Mouse (Mus musculus) liver, embryonic 15.5 days (tissue): ENCODE data around the gene Vps26a. TPM values are rescaled to one million over a fixed set of nuclear protein-coding genes. Genes with fewer than 3 reads are reported as not detected.

Experiments used
- ATAC-seq: fragments of 200-750 bp; cut with Nextera tagmentation; 2 replicates; pipeline ENCODE4 v1.8.0; 2017; ENCODE audit warnings: moderate number of reproducible peaks, mild to moderate bottlenecking, moderate library complexity; ENCODE audit not compliant: insufficient read depth
- H3K27ac ChIP-seq: fragments of 300-500 bp; sonication (generic); replicated peaks from 2 replicates; pipeline ENCODE4 v1.5.1; 2015; ENCODE audit warnings: mild to moderate bottlenecking, inconsistent platforms
- H3K27me3 ChIP-seq: fragments of 300-500 bp; sonication (generic); 2 replicates; pipeline ENCODE4 v1.6.1; 2015; ENCODE audit warnings: mild to moderate bottlenecking, inconsistent platforms
- H3K36me3 ChIP-seq: fragments of 300-500 bp; sonication (generic); replicated peaks from 2 replicates; pipeline ENCODE4 v1.6.1; 2015; ENCODE audit warnings: moderate library complexity, mild to moderate bottlenecking, inconsistent platforms
- H3K4me1 ChIP-seq: fragments of 300-500 bp; sonication (generic); replicated peaks from 2 replicates; pipeline ENCODE4 v1.6.1; 2015; ENCODE audit warnings: inconsistent platforms
- H3K4me2 ChIP-seq: fragments of 300-500 bp; sonication (generic); 2 replicates; pipeline ENCODE4 v1.6.1; 2015; ENCODE audit warnings: moderate library complexity, mild to moderate bottlenecking, inconsistent platforms
- H3K4me3 ChIP-seq: fragments of 300-500 bp; sonication (generic); replicated peaks from 2 replicates; pipeline ENCODE4 v1.5.1; 2015; ENCODE audit warnings: mild to moderate bottlenecking, inconsistent platforms
- H3K9ac ChIP-seq: fragments of 300-500 bp; sonication (generic); 2 replicates; pipeline ENCODE4 v1.6.1; 2015; ENCODE audit warnings: moderate library complexity, mild to moderate bottlenecking, inconsistent platforms
- H3K9me3 ChIP-seq: fragments of 300-500 bp; sonication (generic); replicated peaks from 2 replicates; pipeline ENCODE4 v1.6.1; 2016; ENCODE audit warnings: inconsistent platforms
- WGBS: fragments of 180-500 bp; shearing (Covaris S2); methylation state at CpG from one replicate; pipeline ENCODE4 v1.1.7; 2015; ENCODE audit warnings: mixed read lengths; ENCODE audit not compliant: insufficient replicate concordance; 5-methylcytosine and 5-hydroxymethylcytosine counted together
- polyA plus RNA-seq: library from polyadenylated mRNA; unstranded; fragments of >200 nt; fragmentation: Nextera tagmentation; extraction: Ambion mirVana; gene quantifications from 2 replicates; pipeline ENCODE4 v1.2.1, GENCODE M21; 2015

The Vps26a gene
- polyA plus RNA-seq, 1 experiment from 2014 or later: 42.9 TPM

DNA sequence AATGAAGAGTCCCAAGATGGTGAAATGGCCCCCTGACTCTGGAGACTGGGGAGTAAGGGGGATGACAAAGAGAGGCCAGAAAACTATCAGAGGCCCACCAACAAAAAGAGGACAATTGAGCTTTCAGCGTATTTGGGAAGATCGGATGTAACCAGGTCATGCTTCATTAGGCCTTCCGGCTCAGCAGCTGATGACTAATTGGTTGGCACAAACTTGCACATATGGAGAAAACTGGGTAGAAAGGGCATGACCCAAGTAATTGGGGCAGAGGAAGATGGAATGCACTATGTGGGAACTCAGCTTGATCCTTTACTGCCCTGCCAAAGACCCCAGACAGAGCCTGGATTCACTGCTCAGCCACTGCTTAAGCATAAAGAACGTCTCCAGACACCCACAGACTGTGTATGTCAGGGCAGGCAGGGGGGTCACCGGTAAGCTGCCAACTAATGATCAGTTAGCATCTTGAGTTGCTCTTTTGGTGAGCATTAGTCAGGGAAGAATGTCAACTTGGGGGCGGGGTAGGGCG, 67.7 kb downstream of the Vps26a start:
- Histone ChIP-seq H3K36me3 (no peaks in the 10 kb centered on the region), H3K27ac (no peak overlapping the region), H3K9me3 (no peaks in the 10 kb centered on the region), H3K4me1 (peaks cover 11% of the 10 kb centered on the region; the same call in 1 of the 2 replicates), H3K4me2 (no peak overlapping the region), H3K4me3 (no peak overlapping the region), H3K9ac (no peak overlapping the region), H3K27me3 (no peaks in the 10 kb centered on the region)
- WGBS: 71% methylated on average over 7 of the region's 7 CpGs
- ATAC-seq: no peak

DNA sequence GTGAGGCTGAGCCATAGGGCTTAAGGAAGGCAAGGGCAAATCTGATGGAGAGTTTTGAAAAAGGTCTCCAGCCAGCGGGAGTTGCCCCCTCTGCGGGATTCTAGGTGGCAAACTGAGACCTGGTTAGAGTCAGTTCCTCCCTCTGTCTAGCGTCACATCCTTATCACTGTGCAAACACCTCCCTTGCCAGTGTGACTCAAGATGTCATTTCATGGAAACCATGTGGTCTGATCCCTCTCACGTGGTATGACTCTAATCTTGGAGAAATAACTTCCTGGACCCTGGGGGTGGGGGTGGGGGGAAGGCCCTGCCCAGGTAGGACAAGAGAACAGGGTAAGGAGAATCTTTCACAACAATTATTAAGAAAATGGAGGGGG, 73.0 kb downstream of the Vps26a start:
- Histone ChIP-seq H3K4me2 (no peak overlapping the region), H3K4me1 (peaks cover 14% of the 10 kb centered on the region), H3K36me3 (no peaks in the 10 kb centered on the region), H3K9me3 (no peaks in the 10 kb centered on the region), H3K9ac (no peak overlapping the region), H3K27me3 (peaks cover under 1% of the 10 kb centered on the region; the same call in 1 of the 2 replicates), H3K27ac (no peak overlapping the region), H3K4me3 (no peak overlapping the region)
- 5% methylated on average over 4 of the region's 4 CpGs for WGBS
- ATAC-seq: no peak

DNA sequence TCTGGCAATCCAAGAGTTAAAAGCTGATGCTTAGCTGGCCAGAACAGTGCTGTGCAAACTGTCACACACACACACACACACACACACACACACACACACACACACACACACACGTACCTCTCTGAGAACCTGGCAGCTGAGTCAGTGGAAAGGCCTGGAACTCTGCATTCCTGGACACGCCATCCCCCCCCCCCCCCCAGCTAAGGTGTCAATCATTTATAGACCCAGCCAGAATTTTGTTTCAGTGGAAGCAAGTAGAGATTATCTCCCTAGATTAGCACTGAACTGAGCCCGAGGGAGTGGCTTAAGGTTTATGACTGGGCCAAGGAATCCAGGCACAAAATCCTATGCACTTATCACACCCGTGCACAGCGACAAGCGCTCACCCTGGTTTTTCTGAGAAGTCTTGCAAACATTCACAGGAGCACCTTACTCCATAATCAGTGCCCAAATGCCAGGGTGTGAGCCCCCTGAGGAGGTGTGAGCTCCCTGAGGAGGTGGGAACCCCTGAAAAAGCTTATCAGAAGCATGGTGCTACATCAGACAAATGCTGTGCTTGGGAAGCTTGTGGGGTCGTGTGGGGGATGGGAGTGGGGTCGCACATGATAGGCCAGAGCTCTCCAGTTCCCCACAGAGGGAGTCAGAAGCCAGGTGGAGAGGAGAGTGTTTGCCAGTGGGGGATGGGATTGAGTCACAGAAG, 73.5 kb downstream of the Vps26a start:
- no peak overlapping the region for H3K27ac ChIP-seq
- H3K4me3 ChIP-seq: no peak overlapping the region
- no peak overlapping the region for H3K4me2 ChIP-seq
- H3K36me3 ChIP-seq: no peaks in the 10 kb centered on the region
- peaks cover 4% of the 10 kb centered on the region; the same call in 1 of the 2 replicates for H3K27me3 ChIP-seq
- H3K9me3 ChIP-seq: no peaks in the 10 kb centered on the region
- ATAC-seq: no peak
- no peak overlapping the region for H3K9ac ChIP-seq
- 7% methylated on average over 8 of the region's 8 CpGs for WGBS
- peaks cover 14% of the 10 kb centered on the region for H3K4me1 ChIP-seq

DNA sequence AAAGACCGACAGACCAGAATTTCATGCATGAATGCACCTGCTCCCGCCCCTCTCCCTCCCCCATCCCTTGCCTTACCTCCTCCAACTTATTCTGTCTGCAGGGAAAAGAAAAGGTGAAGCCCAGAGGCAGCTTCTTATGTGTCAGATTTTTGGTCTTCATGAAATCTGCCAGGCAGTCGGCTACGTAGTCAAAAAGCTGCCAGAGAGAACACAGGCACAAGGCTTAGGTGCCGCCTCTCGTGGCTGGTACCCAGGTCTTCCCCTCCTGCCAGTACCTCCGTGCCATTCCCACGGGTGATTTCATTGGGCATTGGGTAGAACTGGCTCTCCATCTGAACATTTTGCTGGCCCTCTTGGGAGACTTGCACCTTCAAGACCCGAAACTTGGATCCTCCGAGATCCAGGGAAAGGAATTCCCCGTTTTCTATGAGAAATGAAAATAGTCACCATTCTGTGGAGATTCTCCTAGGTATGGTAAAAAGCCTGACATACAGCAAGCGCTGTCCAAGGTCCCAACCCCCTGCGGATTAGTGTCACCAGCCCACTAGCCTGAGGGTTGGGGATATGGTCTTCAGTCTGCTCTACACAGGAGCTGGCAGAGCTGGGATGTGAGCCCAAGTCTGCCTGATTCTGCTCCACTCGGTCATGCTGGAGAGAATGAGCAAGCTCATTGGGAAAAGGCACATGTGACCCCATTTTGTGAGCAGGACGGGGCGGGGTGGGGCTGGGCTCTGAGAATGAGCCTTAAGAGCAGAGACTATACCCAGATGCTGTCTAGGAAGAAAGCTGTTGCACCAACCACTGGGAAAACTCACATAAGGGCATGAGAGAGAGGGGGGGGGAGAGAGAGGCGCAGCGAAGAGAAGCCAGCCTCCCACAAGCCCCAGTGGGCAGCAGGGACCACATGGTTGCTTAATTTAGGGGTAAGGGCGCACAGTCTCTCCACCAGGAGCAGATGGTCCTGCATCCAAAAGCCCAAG, 74.9 kb downstream of the Vps26a start:
- Histone ChIP-seq H3K27ac (no peak overlapping the region), H3K4me2 (no peak overlapping the region), H3K9me3 (no peaks in the 10 kb centered on the region), H3K36me3 (no peaks in the 10 kb centered on the region), H3K9ac (no peak overlapping the region), H3K4me3 (no peak overlapping the region), H3K4me1 (peaks cover 14% of the 10 kb centered on the region), H3K27me3 (peaks cover 15% of the 10 kb centered on the region; the same call in 1 of the 2 replicates)
- no peak for ATAC-seq
- 63% methylated on average over 19 of the region's 19 CpGs for WGBS

DNA sequence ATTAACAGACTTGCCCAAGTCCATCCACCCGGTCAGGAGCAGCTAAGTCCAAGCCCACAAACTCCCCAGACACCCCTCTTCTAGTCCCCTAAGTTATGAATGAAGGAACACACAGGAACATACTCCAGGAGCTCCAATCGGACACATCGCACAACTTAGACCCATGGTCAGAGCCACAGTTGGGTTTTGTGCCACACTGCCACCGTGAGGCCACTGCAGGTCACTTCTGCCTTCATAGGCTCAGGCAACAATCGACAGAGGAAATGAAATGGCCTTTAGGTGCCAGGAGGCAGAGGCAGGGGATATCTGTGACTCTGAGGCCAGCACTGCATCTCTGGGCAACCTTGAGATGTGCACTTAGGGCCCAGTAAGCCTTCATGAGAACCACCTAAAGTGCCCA, 75.7 kb downstream of the Vps26a start:
- Histone ChIP-seq H3K9me3 (no peaks in the 10 kb centered on the region), H3K4me1 (peaks cover 14% of the 10 kb centered on the region), H3K4me2 (no peak overlapping the region), H3K36me3 (no peaks in the 10 kb centered on the region), H3K27me3 (peaks cover 21% of the 10 kb centered on the region; the same call in 1 of the 2 replicates), H3K9ac (no peak overlapping the region), H3K4me3 (no peak overlapping the region), H3K27ac (no peak overlapping the region)
- WGBS: 7% methylated on average over 5 of the region's 5 CpGs
- ATAC-seq: no peak

Other genes starting within 250 kb of the Vps26a start
- gene Tacr2, start 234.4 kb downstream of the Vps26a start, polyA plus RNA-seq: not detected in 2 replicates
- 85.1 and 99.9 TPM in 2 replicates for gene Hk1, start 106.9 kb downstream of the Vps26a start, polyA plus RNA-seq
- gene Hkdc1, start 64.3 kb downstream of the Vps26a start, polyA plus RNA-seq: 6.8 and 9.8 TPM in 2 replicates
- 0.20 TPM in 1 of 2 replicates, not detected in the other for gene 4930507D05Rik, start 37.3 kb downstream of the Vps26a start, polyA plus RNA-seq
- 12.6 and 14.3 TPM in 2 replicates for gene Supv3l1, start 37.1 kb downstream of the Vps26a start, polyA plus RNA-seq
- gene Srgn, start 40.6 kb upstream of the Vps26a start, polyA plus RNA-seq: 57.9 and 79.6 TPM in 2 replicates
- 11.1 and 11.3 TPM in 2 replicates for gene Kif1bp, start 91.7 kb upstream of the Vps26a start, polyA plus RNA-seq
- gene Ddx21, start 115.5 kb upstream of the Vps26a start, polyA plus RNA-seq: 10.7 and 11.8 TPM in 2 replicates
- 35.2 and 35.9 TPM in 2 replicates for gene Ddx50, start 164.4 kb upstream of the Vps26a start, polyA plus RNA-seq
- 0.12 and 0.21 TPM in 2 replicates for gene Stox1, start 239.3 kb upstream of the Vps26a start, polyA plus RNA-seq